Mouse (Mus musculus): Measurements from ENCODE around the gene Scn3b.

GRCm38 (mm10) chr9:40311813-40312212 lies 42.8 kb downstream of the Scn3b start:
- TF ChIP-seq CTCF (IDR thresholded peaks at IDR 0.05) (no peak), EP300 (IDR thresholded peaks at IDR 0.05) (no peak)
